Mouse (Mus musculus): ENCODE data around the gene Neu3.

Gene Neu3

DNA sequence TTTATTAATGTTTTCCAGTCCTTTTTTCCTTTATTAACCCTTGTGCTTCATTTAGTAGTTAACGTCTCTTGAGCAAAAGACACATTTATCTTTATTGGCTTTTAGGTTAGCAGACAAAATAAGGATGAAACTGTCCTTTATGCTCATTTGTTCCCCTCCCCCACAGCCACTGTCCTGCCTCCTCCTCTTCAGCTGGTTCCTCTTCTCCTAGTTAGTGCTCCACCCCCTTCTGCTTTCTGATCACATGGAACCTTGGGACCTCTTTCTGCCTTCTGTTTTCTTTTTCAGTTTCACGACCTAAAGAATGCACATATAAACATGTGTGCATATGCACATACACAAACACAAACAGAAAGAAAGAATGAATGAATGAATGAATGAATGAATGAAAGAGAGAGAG lies 46.3 kb downstream of the Neu3 start:
- ChIA-PET CTCF (no interaction called here), POLR2A (interaction anchor here in 1 of 4 experiments (1.5 kb wide), 1 partner anchor 9 kb away, joined by 3 read pairs; no protein-coding TSS in a partner anchor)

DNA sequence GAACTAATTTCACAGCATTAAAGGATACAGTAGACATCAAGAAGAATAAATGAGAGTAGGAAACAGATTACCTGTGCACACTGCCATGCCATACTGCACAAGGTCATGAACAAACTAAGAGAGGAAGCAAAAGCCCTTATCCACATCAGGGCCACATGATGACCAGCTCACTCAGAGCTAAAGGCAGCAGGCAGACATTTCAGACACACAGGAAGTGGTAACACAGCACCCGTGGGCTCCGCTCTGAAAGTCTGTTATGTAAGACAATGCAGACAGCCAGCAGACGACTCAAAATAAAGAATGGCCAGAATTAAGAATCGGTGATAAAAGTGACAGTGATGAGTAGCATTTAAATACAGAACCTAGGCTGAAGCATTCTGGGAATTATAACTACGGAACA lies 46.8 kb downstream of the Neu3 start:
- CTCF ChIA-PET, result interaction anchor here in 1 of 4 experiments (0.5 kb wide), 1 partner anchor 407 kb away, joined by 5 read pairs; no protein-coding TSS in a partner anchor
- POLR2A ChIA-PET, result no interaction called here

GRCm38 (mm10) chr7:99763207-99763606 lies 65.0 kb downstream of the Neu3 start, which contains the start of gene Olfr521:
TSS of gene Olfr521 (plus strand) at chr7:99763507.
- ChIA-PET POLR2A (interaction anchor here in 1 of 4 experiments (1.6 kb wide), 1 partner anchor 21 kb away, joined by 4 read pairs; no protein-coding TSS in a partner anchor), CTCF (interaction anchor here in 2 of 4 experiments (0.6 to 1.2 kb wide), 2 partner anchors 52 to 104 kb away, joined by 3 to 5 read pairs; partner anchors contain the start of gene Slco2b1 (in 1 of the 2))

Measured in embryonic stem cell, embryonic (primary cell).